Mouse (Mus musculus): Measurements from ENCODE around the gene Exoc3l. TPM values are rescaled to one million over a fixed set of nuclear protein-coding genes. Genes with fewer than 3 reads are reported as not detected.

Exoc3l gene
- polyA plus RNA-seq, 1 experiment from 2014 or later, result 6.0 TPM

GRCm38 (mm10) chr8:105336373-105337130 is 40.7 kb upstream of the Exoc3l start:
- H3K36me3 ChIP-seq (ENCODE audit: control insufficient read depth, insufficient read depth, low read length), result no peaks in the 10 kb centered on the region
- no peak overlapping the region for H3K4me3 ChIP-seq (ENCODE audit: low read depth, low read length)
- H3K9me3 ChIP-seq (ENCODE audit: control insufficient read depth, low read length), result no peaks in the 10 kb centered on the region
- peak; percentile 30 for DNase-seq (ENCODE audit: low spot score)
- H3K4me2 ChIP-seq (replicated peaks; ENCODE audit: low read depth, low read length), result no peak overlapping the region
- peak; percentile 52 for ATAC-seq (ENCODE audit: low FRiP score)
- whole genome bisulfite sequencing, result 49% methylated on average over 32 of the region's 32 CpGs
- H3K9ac ChIP-seq (ENCODE audit: low read depth, low read length), result no peak overlapping the region
- H3K27me3 ChIP-seq (ENCODE audit: control insufficient read depth, insufficient read depth, low read length), result no peaks in the 10 kb centered on the region
- no peak overlapping the region for H3K27ac ChIP-seq (ENCODE audit: low read depth, low read length)
- H3K4me1 ChIP-seq (replicated peaks; ENCODE audit: control insufficient read depth, insufficient read depth, low read length), result no peaks in the 10 kb centered on the region

DNA sequence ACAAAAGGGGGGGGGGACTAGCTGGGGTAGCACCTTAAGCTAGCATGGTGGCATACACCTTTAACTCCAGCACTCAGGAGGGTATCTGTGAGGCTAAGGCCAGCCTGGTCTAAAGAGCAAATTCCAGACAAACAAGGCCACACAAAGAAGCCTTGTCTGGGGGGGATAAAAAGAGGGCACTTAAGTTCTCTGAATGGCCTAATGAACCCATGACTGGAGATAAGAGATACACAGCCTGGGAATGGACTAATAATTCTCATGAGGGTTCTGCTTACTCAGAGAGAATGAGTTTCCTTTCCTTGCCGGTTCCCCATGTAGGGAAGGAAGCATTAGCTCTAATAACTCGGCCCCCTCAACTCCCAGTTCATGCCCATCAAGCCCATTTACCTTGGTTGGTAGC is 36.6 kb upstream of the Exoc3l start:
- no peaks in the 10 kb centered on the region for H3K27me3 ChIP-seq (ENCODE audit: control insufficient read depth, insufficient read depth, low read length)
- H3K4me1 ChIP-seq (replicated peaks; ENCODE audit: control insufficient read depth, insufficient read depth, low read length), result peaks cover under 1% of the 10 kb centered on the region; the same call in 1 of the 2 replicates
- H3K9me3 ChIP-seq (ENCODE audit: control insufficient read depth, low read length), result no peaks in the 10 kb centered on the region
- H3K36me3 ChIP-seq (ENCODE audit: control insufficient read depth, insufficient read depth, low read length), result peaks cover 4% of the 10 kb centered on the region; the same call in 1 of the 2 replicates
- 79% methylated on average over 2 of the region's 2 CpGs for WGBS
- H3K4me2 ChIP-seq (replicated peaks; ENCODE audit: low read depth, low read length), result no peak overlapping the region
- DNase-seq (ENCODE audit: low spot score) (no peak), ATAC-seq (ENCODE audit: low FRiP score) (no peak)
- no peak overlapping the region for H3K4me3 ChIP-seq (ENCODE audit: low read depth, low read length)
- no peak overlapping the region for H3K9ac ChIP-seq (ENCODE audit: low read depth, low read length)
- no peak overlapping the region for H3K27ac ChIP-seq (ENCODE audit: low read depth, low read length)

- H3K9ac ChIP-seq (ENCODE audit: low read depth, low read length), result no peak overlapping the region
- WGBS, result 96% methylated on average over 9 of the region's 9 CpGs
- DNase-seq (ENCODE audit: low spot score), result no peak
- H3K4me1 ChIP-seq (replicated peaks; ENCODE audit: control insufficient read depth, insufficient read depth, low read length), result peaks cover 6% of the 10 kb centered on the region; the same call in 1 of the 2 replicates
- no peak overlapping the region for H3K27ac ChIP-seq (ENCODE audit: low read depth, low read length)
- no peak overlapping the region for H3K4me3 ChIP-seq (ENCODE audit: low read depth, low read length)
- no peaks in the 10 kb centered on the region for H3K27me3 ChIP-seq (ENCODE audit: control insufficient read depth, insufficient read depth, low read length)
- no peak for ATAC-seq (ENCODE audit: low FRiP score)
- peaks cover 4% of the 10 kb centered on the region; the same call in 1 of the 2 replicates for H3K36me3 ChIP-seq (ENCODE audit: control insufficient read depth, insufficient read depth, low read length)
- H3K9me3 ChIP-seq (ENCODE audit: control insufficient read depth, low read length), result no peaks in the 10 kb centered on the region
- no peak overlapping the region for H3K4me2 ChIP-seq (replicated peaks; ENCODE audit: low read depth, low read length)
Measured at GRCm38 (mm10) chr8:105331931-105332330, 36.0 kb upstream of the Exoc3l start.

DNA sequence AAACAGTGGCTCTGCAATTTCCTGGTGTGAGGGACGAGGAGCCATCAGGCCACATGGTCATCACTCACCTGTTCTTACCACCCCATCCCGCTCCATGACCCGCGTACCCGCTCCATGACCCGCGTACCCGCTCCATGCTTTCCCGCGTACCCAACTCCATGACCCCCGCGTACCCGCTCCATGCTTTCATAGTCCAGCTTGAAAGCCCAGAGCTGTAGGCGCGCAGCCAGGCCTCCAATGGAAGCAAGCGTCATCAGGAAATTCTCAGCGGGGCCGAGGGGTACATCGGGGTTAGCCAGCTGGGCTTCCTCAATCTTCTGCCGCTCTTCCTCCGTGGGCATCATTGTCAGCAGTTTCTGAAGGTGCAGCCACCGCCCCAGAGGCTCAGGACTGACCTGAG is 35.6 kb upstream of the Exoc3l start:
- H3K9ac ChIP-seq (ENCODE audit: low read depth, low read length), result no peak overlapping the region
- H3K27ac ChIP-seq (ENCODE audit: low read depth, low read length), result no peak overlapping the region
- H3K4me1 ChIP-seq (replicated peaks; ENCODE audit: control insufficient read depth, insufficient read depth, low read length), result peaks cover 6% of the 10 kb centered on the region; the same call in 1 of the 2 replicates
- no peaks in the 10 kb centered on the region for H3K27me3 ChIP-seq (ENCODE audit: control insufficient read depth, insufficient read depth, low read length)
- no peak for DNase-seq (ENCODE audit: low spot score)
- 96% methylated on average over 22 of the region's 22 CpGs for WGBS
- H3K4me2 ChIP-seq (replicated peaks; ENCODE audit: low read depth, low read length), result no peak overlapping the region
- no peaks in the 10 kb centered on the region for H3K9me3 ChIP-seq (ENCODE audit: control insufficient read depth, low read length)
- no peak for ATAC-seq (ENCODE audit: low FRiP score)
- peaks cover 4% of the 10 kb centered on the region; the same call in 1 of the 2 replicates for H3K36me3 ChIP-seq (ENCODE audit: control insufficient read depth, insufficient read depth, low read length)
- H3K4me3 ChIP-seq (ENCODE audit: low read depth, low read length), result no peak overlapping the region

- ATAC-seq (ENCODE audit: low FRiP score) (no peak), DNase-seq (ENCODE audit: low spot score) (no peak)
- Histone ChIP-seq H3K4me1 (replicated peaks; ENCODE audit: control insufficient read depth, insufficient read depth, low read length) (peaks cover 6% of the 10 kb centered on the region; the same call in 1 of the 2 replicates), H3K4me3 (ENCODE audit: low read depth, low read length) (no peak overlapping the region), H3K36me3 (ENCODE audit: control insufficient read depth, insufficient read depth, low read length) (peaks cover 4% of the 10 kb centered on the region; the same call in 1 of the 2 replicates), H3K9ac (ENCODE audit: low read depth, low read length) (no peak overlapping the region), H3K4me2 (replicated peaks; ENCODE audit: low read depth, low read length) (no peak overlapping the region), H3K27me3 (ENCODE audit: control insufficient read depth, insufficient read depth, low read length) (no peaks in the 10 kb centered on the region), H3K9me3 (ENCODE audit: control insufficient read depth, low read length) (no peaks in the 10 kb centered on the region), H3K27ac (ENCODE audit: low read depth, low read length) (no peak overlapping the region)
- 98% methylated on average over 12 of the region's 12 CpGs for WGBS
Measured at GRCm38 (mm10) chr8:105330325-105330724, 34.4 kb upstream of the Exoc3l start.

- Histone ChIP-seq H3K27me3 (ENCODE audit: control insufficient read depth, insufficient read depth, low read length) (no peaks in the 10 kb centered on the region), H3K9me3 (ENCODE audit: control insufficient read depth, low read length) (no peaks in the 10 kb centered on the region), H3K9ac (ENCODE audit: low read depth, low read length) (peak overlapping the region; percentile 63), H3K4me1 (replicated peaks; ENCODE audit: control insufficient read depth, insufficient read depth, low read length) (peaks cover 6% of the 10 kb centered on the region; the same call in 1 of the 2 replicates), H3K27ac (ENCODE audit: low read depth, low read length) (no peak overlapping the region), H3K4me3 (ENCODE audit: low read depth, low read length) (peak overlapping the region; percentile 64), H3K36me3 (ENCODE audit: control insufficient read depth, insufficient read depth, low read length) (peaks cover 4% of the 10 kb centered on the region; the same call in 1 of the 2 replicates), H3K4me2 (replicated peaks; ENCODE audit: low read depth, low read length) (peak overlapping the region; percentile 83)
- DNase-seq (ENCODE audit: low spot score) (no peak), ATAC-seq (ENCODE audit: low FRiP score) (no peak)
- 49% methylated on average over 6 of the region's 6 CpGs for WGBS
Measured at GRCm38 (mm10) chr8:105326968-105327367, 31.1 kb upstream of the Exoc3l start.

DNA sequence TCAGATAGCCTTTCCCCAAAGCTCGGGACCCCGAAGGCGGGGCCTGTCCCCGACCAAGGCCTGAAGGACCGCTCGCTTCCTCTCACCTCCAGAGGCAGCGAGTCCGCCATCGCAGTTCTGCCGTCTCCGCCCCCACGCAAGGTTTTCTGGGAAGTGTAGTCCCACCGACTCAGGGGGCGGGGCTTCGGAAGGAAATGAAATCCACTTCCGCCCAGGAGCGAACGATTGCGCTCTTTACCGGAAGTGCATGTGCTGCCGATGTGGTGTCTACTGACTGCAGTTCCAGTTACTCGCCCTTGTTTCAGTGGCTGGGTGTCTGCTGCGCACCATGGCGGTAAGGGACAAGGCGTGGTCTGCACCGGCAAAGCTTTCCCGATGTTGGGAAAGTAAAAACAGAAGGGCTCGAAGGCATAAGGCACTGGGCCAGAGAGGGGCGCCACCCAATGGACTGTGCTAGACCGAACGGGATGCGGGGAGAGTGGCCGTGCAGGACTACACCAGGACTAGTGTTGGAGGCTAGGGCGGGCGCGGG is 30.3 kb upstream of the Exoc3l start, which contains the start of the genes Lrrc29 and Tmem208:
Gene Lrrc29, minus strand, starts transcription at position 138 of the 532 bp plus-strand sequence.
Gene Tmem208, plus strand, starts transcription at position 214 of the 532 bp plus-strand sequence.
- under 1% methylated on average over 36 of the region's 36 CpGs for WGBS
- Histone ChIP-seq H3K4me1 (replicated peaks; ENCODE audit: control insufficient read depth, insufficient read depth, low read length) (peaks cover 6% of the 10 kb centered on the region; the same call in 1 of the 2 replicates), H3K36me3 (ENCODE audit: control insufficient read depth, insufficient read depth, low read length) (peaks cover 4% of the 10 kb centered on the region; the same call in 1 of the 2 replicates), H3K9me3 (ENCODE audit: control insufficient read depth, low read length) (no peaks in the 10 kb centered on the region), H3K27ac (ENCODE audit: low read depth, low read length) (peak within 1 kb of the TSS; percentile 73), H3K9ac (ENCODE audit: low read depth, low read length) (peak within 1 kb of the TSS; percentile 63), H3K4me3 (ENCODE audit: low read depth, low read length) (peak within 1 kb of the TSS; percentile 64), H3K27me3 (ENCODE audit: control insufficient read depth, insufficient read depth, low read length) (no peaks in the 10 kb centered on the region), H3K4me2 (replicated peaks; ENCODE audit: low read depth, low read length) (peak within 1 kb of the TSS; percentile 83)
- peak; percentile 93 for ATAC-seq (ENCODE audit: low FRiP score)
- DNase-seq (ENCODE audit: low spot score), result peak; percentile 99

DNA sequence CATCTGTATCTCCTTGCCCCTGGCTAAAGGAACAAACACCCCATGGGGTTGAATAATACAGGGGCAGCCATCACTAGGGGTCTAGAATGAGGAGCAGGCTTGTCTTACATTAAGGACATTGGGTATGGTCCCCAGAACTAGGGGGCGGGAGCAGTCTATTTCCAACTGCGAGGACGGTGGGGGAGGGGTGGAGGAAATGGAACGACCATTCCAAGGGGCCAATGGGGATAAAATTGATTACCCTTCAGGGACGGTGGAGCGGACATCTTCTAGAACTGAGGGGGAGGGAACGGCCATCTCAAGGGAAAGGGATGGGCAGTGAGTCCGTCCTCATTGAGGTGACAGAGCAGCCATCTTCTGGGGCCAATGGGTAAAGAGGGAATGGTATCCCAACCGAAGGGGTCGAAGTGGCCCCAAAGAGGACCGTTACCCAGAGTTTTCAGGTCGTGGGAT is 29.8 kb upstream of the Exoc3l start:
- Histone ChIP-seq H3K4me2 (replicated peaks; ENCODE audit: low read depth, low read length) (peak overlapping the region; percentile 44), H3K9ac (ENCODE audit: low read depth, low read length) (peak overlapping the region; percentile 62), H3K27me3 (ENCODE audit: control insufficient read depth, insufficient read depth, low read length) (no peaks in the 10 kb centered on the region), H3K27ac (ENCODE audit: low read depth, low read length) (peak overlapping the region; percentile 73), H3K4me3 (ENCODE audit: low read depth, low read length) (peak overlapping the region; percentile 64), H3K4me1 (replicated peaks; ENCODE audit: control insufficient read depth, insufficient read depth, low read length) (peaks cover 6% of the 10 kb centered on the region; the same call in 1 of the 2 replicates), H3K36me3 (ENCODE audit: control insufficient read depth, insufficient read depth, low read length) (peaks cover 4% of the 10 kb centered on the region; the same call in 1 of the 2 replicates), H3K9me3 (ENCODE audit: control insufficient read depth, low read length) (no peaks in the 10 kb centered on the region)
- ATAC-seq (ENCODE audit: low FRiP score) (peak; percentile 75), DNase-seq (ENCODE audit: low spot score) (peak; percentile 65)
- under 1% methylated on average over 12 of the region's 12 CpGs for WGBS
